Mouse (Mus musculus): ENCODE measurements around the gene Csn1s2a. TPM values are rescaled to one million over a fixed set of nuclear protein-coding genes. Genes with fewer than 3 reads are reported as not detected.
"Not testable (repeated sequence)": the region's sequence is repeated elsewhere in the genome, so short reads cannot be mapped to it uniquely, and the experiment has no call there.

Csn1s2a gene
- total RNA-seq (2014; fragmentation: Nextera tagmentation), result not detected in 2 replicates
- total RNA-seq (2017), result not detected in 2 replicates

- ATAC-seq (replicated peaks; ENCODE audit: low FRiP score, low TSS enrichment, poor library complexity, severe bottlenecking), result no peak
Measured at GRCm38 (mm10) chr5:87774267-87774666, at the start of gene Csn1s2a. TSS of gene Csn1s2a (plus strand) at chr5:87774567.

GRCm38 (mm10) chr5:87734821-87735220 is 39.5 kb upstream of the Csn1s2a start:
- ATAC-seq (replicated peaks; ENCODE audit: low FRiP score, low TSS enrichment, poor library complexity, severe bottlenecking), result no peak

DNA sequence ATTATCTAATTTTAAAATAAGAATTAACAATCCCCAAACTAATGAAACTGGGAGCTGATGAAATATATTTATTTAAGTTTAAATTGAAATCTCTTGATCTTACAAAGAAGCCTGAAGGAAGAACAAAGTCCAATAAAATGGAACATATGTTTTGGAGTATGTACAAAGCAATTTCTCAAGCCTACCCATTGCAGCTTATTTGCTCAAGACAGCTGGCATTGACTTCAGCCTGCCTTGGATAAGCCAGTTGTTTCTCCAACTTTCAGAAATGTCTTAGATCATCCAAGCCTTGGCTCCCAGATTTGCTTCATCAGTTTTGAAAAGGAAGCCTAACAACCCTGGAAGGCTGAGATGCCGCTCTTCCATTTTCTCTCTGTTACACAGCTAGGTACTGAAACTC is 20.9 kb upstream of the Csn1s2a start:
- no peak for ATAC-seq (replicated peaks; ENCODE audit: low FRiP score, low TSS enrichment, poor library complexity, severe bottlenecking)

DNA sequence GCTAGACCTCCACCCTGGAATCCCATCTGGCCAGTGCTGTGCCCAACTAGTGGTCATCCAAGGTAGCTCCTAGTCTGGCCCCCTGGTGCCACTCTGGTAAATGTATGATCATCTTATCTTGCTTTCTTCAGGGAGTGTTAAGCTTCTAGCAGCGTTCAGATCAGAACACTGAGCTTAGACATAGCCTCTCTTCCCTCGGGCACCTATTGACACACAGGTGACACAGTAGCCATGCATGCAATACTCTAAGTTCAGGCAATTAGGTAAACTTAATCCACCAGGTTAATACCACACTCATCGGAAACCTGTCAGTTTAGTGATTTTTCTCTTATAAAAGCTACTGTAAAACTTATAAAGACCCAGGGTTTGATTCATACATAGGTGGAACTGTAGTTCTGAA is 9.8 kb upstream of the Csn1s2a start:
- ATAC-seq (replicated peaks; ENCODE audit: low FRiP score, low TSS enrichment, poor library complexity, severe bottlenecking), result no peak

- not testable (repeated sequence) for ATAC-seq (replicated peaks; ENCODE audit: low FRiP score, low TSS enrichment, poor library complexity, severe bottlenecking)
Measured at GRCm38 (mm10) chr5:87772151-87772550, 2.2 kb upstream of the Csn1s2a start.

DNA sequence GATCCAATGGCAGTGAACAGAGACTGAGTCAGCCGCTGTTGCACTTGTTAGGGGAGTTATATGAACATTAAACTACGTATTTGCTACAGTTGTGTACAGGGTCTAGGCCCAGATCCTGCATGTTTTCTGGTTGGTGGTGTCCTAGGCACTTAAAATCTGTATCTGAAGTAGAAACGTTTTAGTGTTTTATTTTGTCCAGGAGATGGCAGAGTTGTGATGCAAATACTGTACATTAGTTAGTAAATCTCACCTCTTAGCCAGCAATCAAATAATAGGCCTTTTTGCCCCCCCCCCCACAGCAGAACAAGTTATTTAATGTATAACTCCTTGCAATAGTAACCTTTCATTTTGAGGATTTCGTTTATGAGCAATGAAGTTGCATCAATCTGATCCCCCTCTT is 8.4 kb downstream of the Csn1s2a start:
- ATAC-seq (replicated peaks; ENCODE audit: low FRiP score, low TSS enrichment, poor library complexity, severe bottlenecking), result no peak

- no peak for ATAC-seq (replicated peaks; ENCODE audit: low FRiP score, low TSS enrichment, poor library complexity, severe bottlenecking)
Measured at GRCm38 (mm10) chr5:87807782-87808181, 33.4 kb downstream of the Csn1s2a start, which contains the start of gene Csn1s2b. TSS of gene Csn1s2b (plus strand) at chr5:87808082.

- ATAC-seq (replicated peaks; ENCODE audit: low FRiP score, low TSS enrichment, poor library complexity, severe bottlenecking), result no peak
Measured at GRCm38 (mm10) chr5:87809253-87809652, 34.9 kb downstream of the Csn1s2a start.

DNA sequence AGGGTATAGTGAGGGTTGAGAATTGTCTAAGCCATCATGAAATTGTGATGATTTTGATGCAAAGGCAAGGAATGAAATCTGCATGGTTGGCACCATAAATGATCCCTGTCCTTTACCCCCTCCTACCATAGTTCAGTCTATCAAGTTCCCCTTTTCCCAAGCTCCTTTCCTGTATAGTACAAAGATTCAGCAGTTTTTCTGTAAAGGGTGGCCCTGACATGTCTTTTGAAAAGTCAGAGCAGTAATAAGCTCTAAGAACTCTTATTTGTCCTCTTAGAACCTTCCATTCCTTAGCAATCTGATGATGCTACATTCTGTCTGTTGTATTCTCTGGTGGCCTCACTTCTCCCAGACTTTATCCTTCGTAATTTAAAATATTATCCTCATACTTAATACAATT is 51.0 kb downstream of the Csn1s2a start, which contains the start of gene Prr27:
Gene Prr27 (plus strand): TSS at position 301 of the 400 bp plus-strand sequence.
- no peak for ATAC-seq (replicated peaks; ENCODE audit: low FRiP score, low TSS enrichment, poor library complexity, severe bottlenecking)

Other genes starting within 250 kb of the Csn1s2a start
- gene Sult1b1, start 236.4 kb upstream of the Csn1s2a start, total RNA-seq (2014; fragmentation: Nextera tagmentation), result not detected in 2 replicates
- not detected in 2 replicates for gene Sult1b1, start 236.4 kb upstream of the Csn1s2a start, total RNA-seq (2017)
- not detected in 2 replicates for gene Sult1d1, start 205.5 kb upstream of the Csn1s2a start, total RNA-seq (2014; fragmentation: Nextera tagmentation)
- gene Sult1d1, start 205.5 kb upstream of the Csn1s2a start, total RNA-seq (2017), result not detected in 2 replicates
- gene Sult1e1, start 183.0 kb upstream of the Csn1s2a start, total RNA-seq (2014; fragmentation: Nextera tagmentation), result not detected in 2 replicates
- gene Sult1e1, start 183.0 kb upstream of the Csn1s2a start, total RNA-seq (2017), result not detected in 2 replicates
- gene Csn1s1, start 108.4 kb upstream of the Csn1s2a start, total RNA-seq (2014; fragmentation: Nextera tagmentation), result not detected in 2 replicates
- not detected in 2 replicates for gene Csn1s1, start 108.4 kb upstream of the Csn1s2a start, total RNA-seq (2017)
- gene Csn2, start 74.9 kb upstream of the Csn1s2a start, total RNA-seq (2014; fragmentation: Nextera tagmentation), result not detected in 2 replicates
- not detected in 2 replicates for gene Csn2, start 74.9 kb upstream of the Csn1s2a start, total RNA-seq (2017)
- not detected in 2 replicates for gene Csn1s2b, start 33.5 kb downstream of the Csn1s2a start, total RNA-seq (2014; fragmentation: Nextera tagmentation)
- gene Csn1s2b, start 33.5 kb downstream of the Csn1s2a start, total RNA-seq (2017), result not detected in 2 replicates
- gene Prr27, start 51.1 kb downstream of the Csn1s2a start, total RNA-seq (2014; fragmentation: Nextera tagmentation), result not detected in 2 replicates
- gene Prr27, start 51.1 kb downstream of the Csn1s2a start, total RNA-seq (2017), result not detected in 2 replicates
- not detected in 2 replicates for gene Odam, start 110.5 kb downstream of the Csn1s2a start, total RNA-seq (2014; fragmentation: Nextera tagmentation)
- not detected in 2 replicates for gene Odam, start 110.5 kb downstream of the Csn1s2a start, total RNA-seq (2017)
- gene Csn3, start 151.0 kb downstream of the Csn1s2a start, total RNA-seq (2014; fragmentation: Nextera tagmentation), result not detected in 2 replicates
- gene Csn3, start 151.0 kb downstream of the Csn1s2a start, total RNA-seq (2017), result not detected in 2 replicates
- gene 2310003L06Rik, start 194.9 kb downstream of the Csn1s2a start, total RNA-seq (2014; fragmentation: Nextera tagmentation), result not detected in 2 replicates
- not detected in 2 replicates for gene 2310003L06Rik, start 194.9 kb downstream of the Csn1s2a start, total RNA-seq (2017)
- gene Gm28434, start 194.9 kb downstream of the Csn1s2a start, total RNA-seq (2014; fragmentation: Nextera tagmentation), result not detected in 2 replicates
- gene Gm28434, start 194.9 kb downstream of the Csn1s2a start, total RNA-seq (2017), result not detected in 2 replicates
- not detected in 2 replicates for gene Cabs1, start 204.9 kb downstream of the Csn1s2a start, total RNA-seq (2014; fragmentation: Nextera tagmentation)
- gene Cabs1, start 204.9 kb downstream of the Csn1s2a start, total RNA-seq (2017), result not detected in 2 replicates
- not detected in 2 replicates for gene Smr3a, start 228.0 kb downstream of the Csn1s2a start, total RNA-seq (2014; fragmentation: Nextera tagmentation)
- gene Smr3a, start 228.0 kb downstream of the Csn1s2a start, total RNA-seq (2017), result not detected in 2 replicates

Measured in megakaryocyte-erythroid progenitor cell, adult 5-6 weeks (primary cell).